Mouse (Mus musculus) embryonic facial prominence, embryonic 13.5 days (tissue): ENCODE data around the gene Lyrm7. TPM values are rescaled to one million over a fixed set of nuclear protein-coding genes. Genes with fewer than 3 reads are reported as not detected.

Experiments used
- ATAC-seq: fragments of 200-750 bp; cut with Nextera tagmentation; 2 replicates; pipeline ENCODE4 v1.8.0; 2017; ENCODE audit warnings: low read depth; ENCODE audit not compliant: insufficient number of reproducible peaks, insufficient read depth, low FRiP score, low TSS enrichment
- H3K27ac ChIP-seq: fragments of 300-500 bp; sonication (generic); 2 replicates; pipeline ENCODE4 v1.5.1; 2015; ENCODE audit warnings: moderate library complexity, mild to moderate bottlenecking, inconsistent platforms
- H3K27me3 ChIP-seq: fragments of 300-500 bp; sonication (generic); 2 replicates; pipeline ENCODE4 v1.6.1; 2015; ENCODE audit warnings: mild to moderate bottlenecking, inconsistent platforms
- H3K36me3 ChIP-seq: fragments of 300-500 bp; sonication (generic); 2 replicates; pipeline ENCODE4 v1.6.1; 2015; ENCODE audit warnings: mild to moderate bottlenecking, inconsistent platforms
- H3K4me1 ChIP-seq: fragments of 300-500 bp; sonication (generic); 2 replicates; pipeline ENCODE4 v1.6.1; 2015; ENCODE audit warnings: inconsistent platforms
- H3K4me2 ChIP-seq: fragments of 300-500 bp; sonication (generic); 2 replicates; pipeline ENCODE4 v1.6.1; 2015; ENCODE audit warnings: moderate library complexity, mild to moderate bottlenecking, inconsistent platforms
- H3K4me3 ChIP-seq: fragments of 300-500 bp; sonication (generic); 2 replicates; pipeline ENCODE4 v1.5.1; 2015; ENCODE audit warnings: mild to moderate bottlenecking, inconsistent platforms
- H3K9ac ChIP-seq: fragments of 300-500 bp; sonication (generic); 2 replicates; pipeline ENCODE4 v1.6.1; 2015; ENCODE audit warnings: mild to moderate bottlenecking, inconsistent platforms
- H3K9me3 ChIP-seq: fragments of 300-500 bp; sonication (generic); 2 replicates; pipeline ENCODE4 v1.6.1; 2016; ENCODE audit warnings: inconsistent platforms
- WGBS: fragments of 180-500 bp; shearing (Covaris S2); methylation state at CpG from one replicate; pipeline ENCODE4 v1.1.7; 2015; ENCODE audit warnings: mixed read lengths; 5-methylcytosine and 5-hydroxymethylcytosine counted together
- polyA plus RNA-seq: library from polyadenylated mRNA; unstranded; fragments of >200 nt; fragmentation: Nextera tagmentation; extraction: Ambion mirVana; gene quantifications from 2 replicates; pipeline ENCODE4 v1.2.1, GENCODE M21; 2015

Gene Lyrm7
- polyA plus RNA-seq = 8.0 and 10.3 TPM in 2 replicates

DNA sequence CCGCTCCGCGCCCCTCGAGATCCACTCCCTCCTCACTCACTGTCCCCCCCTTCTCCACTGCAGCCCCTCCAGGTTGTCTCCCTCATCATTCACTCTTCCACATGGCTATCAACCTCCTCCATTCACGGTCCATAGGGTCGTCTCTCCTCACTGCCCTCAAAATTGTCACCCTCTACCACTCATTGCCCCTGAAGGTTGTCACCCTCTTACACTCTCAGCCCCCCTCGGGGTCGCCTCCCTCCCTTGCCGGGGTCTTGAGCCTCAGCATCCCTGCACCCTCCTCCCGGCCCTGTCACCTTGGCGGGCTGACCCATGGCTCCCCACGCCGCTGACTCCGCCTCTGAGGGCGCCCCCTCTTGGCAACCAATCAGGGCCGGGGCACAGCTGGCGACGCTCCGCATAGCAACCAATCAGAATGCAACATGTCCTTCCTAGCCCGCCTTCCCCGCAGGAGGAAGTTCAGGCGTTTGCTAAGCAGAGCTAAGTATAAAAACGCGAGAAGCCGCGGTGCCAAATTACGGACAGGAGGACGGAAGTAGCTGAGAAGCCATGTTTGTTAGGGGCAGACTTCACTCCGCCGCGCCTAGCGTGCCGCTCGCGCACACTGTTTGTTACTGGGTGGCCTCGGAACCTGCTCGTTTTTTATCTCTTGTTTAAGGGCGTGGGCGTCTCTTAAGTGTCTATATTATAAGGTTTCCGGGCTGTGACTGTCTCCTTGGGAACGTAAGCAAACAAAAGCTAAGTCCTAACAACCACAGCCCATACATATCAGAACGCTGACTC is at the start of gene Lyrm7:
Gene Lyrm7, minus strand, starts transcription at position 661 of the 783 bp plus-strand sequence.
- H3K4me1 ChIP-seq = 0 out of 2 replicates have a peak, but pooled peaks cover 4% of the 10 kb centered on the region
- ATAC-seq = peak; percentile 95
- H3K27ac ChIP-seq = peak within 1 kb of the TSS; percentile 85
- WGBS = under 1% methylated on average over 42 of the region's 42 CpGs
- no peaks in the 10 kb centered on the region for H3K27me3 ChIP-seq
- no peaks in the 10 kb centered on the region for H3K9me3 ChIP-seq
- no peaks in the 10 kb centered on the region for H3K36me3 ChIP-seq
- H3K4me2 ChIP-seq = peak within 1 kb of the TSS; percentile 87
- H3K9ac ChIP-seq = peak within 1 kb of the TSS; percentile 82
- peak within 1 kb of the TSS; percentile 74 for H3K4me3 ChIP-seq

DNA sequence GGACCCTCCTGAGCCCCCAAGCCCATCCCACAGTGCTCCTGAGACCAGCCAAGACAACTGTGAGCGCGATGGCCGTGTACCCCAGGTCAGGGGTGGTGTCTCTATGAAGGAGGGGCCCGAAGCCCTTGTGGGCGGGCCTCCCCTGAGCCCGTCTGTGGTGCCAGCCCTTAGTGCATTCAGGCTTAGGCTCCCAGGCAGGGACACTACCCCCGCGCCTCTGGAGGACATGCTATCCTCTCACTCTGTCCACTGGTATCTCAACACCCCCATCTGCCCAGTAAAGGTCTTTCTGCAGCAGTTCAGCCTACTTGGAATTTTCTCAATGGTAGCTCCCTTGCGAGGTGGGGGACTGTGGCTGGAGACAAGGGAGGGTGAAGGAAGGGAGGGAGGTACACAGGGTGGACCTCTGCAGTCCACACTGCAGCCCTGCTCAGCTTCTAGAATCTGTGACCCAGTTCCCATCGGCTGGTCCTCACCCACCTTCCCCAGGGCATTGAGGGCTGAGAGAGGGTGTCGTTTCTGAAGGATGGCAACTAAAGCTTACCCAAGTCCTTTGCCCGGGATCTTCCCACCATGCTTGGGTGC is 49.5 kb upstream of the Lyrm7 start:
- H3K4me3 ChIP-seq = no peak overlapping the region
- no peak overlapping the region for H3K4me2 ChIP-seq
- H3K4me1 ChIP-seq = no peaks in the 10 kb centered on the region
- H3K27ac ChIP-seq = no peak overlapping the region
- H3K9ac ChIP-seq = no peak overlapping the region
- WGBS = 88% methylated on average over 12 of the region's 12 CpGs
- H3K36me3 ChIP-seq = peaks cover 65% of the 10 kb centered on the region
- no peaks in the 10 kb centered on the region for H3K9me3 ChIP-seq
- no peak for ATAC-seq
- H3K27me3 ChIP-seq = no peaks in the 10 kb centered on the region

DNA sequence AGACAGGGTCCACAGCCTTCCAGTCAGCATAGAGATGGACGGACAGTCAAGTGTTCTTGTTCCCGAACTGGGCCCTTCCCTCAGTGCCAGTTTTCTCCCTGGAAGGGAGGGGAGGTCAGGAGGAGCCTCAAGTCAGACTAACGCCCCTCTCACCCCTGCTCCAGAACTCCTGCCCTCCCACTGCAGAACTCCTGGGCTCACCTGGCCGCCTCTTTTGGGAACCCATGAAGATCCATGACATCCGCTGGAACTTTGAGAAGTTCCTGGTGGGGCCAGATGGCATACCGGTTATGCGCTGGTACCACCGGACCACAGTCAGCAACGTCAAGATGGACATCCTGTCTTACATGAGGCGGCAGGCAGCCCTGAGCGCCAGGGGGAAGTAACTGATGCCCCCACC is 48.6 kb upstream of the Lyrm7 start:
- peaks cover 56% of the 10 kb centered on the region for H3K36me3 ChIP-seq
- no peak for ATAC-seq
- no peaks in the 10 kb centered on the region for H3K4me1 ChIP-seq
- no peaks in the 10 kb centered on the region for H3K9me3 ChIP-seq
- H3K27ac ChIP-seq = no peak overlapping the region
- no peak overlapping the region for H3K4me2 ChIP-seq
- WGBS = 93% methylated on average over 11 of the region's 11 CpGs
- no peaks in the 10 kb centered on the region for H3K27me3 ChIP-seq
- no peak overlapping the region for H3K9ac ChIP-seq
- H3K4me3 ChIP-seq = no peak overlapping the region

DNA sequence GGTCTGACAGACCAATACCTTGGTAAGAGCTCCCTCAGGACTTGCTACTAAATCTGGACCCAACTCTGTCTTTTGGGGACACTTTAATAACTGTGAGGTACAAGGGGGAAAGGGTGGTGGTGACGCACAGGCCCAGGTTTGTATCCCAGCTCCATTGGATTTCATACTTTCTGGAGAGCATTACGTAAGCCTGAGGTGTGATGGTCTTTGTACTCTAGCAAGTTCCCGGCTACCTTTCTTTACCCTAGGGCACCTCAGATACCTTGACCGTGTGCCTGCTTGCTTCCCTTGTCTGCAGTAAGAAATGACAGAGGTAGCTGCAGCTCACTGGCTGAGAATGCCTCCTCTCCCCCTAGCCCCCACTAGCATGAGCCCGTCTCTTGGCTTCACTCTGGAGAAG is 46.5 kb upstream of the Lyrm7 start:
- WGBS = 88% methylated on average over 5 of the region's 5 CpGs
- Histone ChIP-seq H3K4me3 (no peak overlapping the region), H3K27me3 (no peaks in the 10 kb centered on the region), H3K4me1 (peaks cover 5% of the 10 kb centered on the region; the same call in 1 of the 2 replicates), H3K27ac (no peak overlapping the region), H3K4me2 (no peak overlapping the region), H3K36me3 (peaks cover 37% of the 10 kb centered on the region), H3K9ac (no peak overlapping the region), H3K9me3 (no peaks in the 10 kb centered on the region)
- ATAC-seq = no peak

DNA sequence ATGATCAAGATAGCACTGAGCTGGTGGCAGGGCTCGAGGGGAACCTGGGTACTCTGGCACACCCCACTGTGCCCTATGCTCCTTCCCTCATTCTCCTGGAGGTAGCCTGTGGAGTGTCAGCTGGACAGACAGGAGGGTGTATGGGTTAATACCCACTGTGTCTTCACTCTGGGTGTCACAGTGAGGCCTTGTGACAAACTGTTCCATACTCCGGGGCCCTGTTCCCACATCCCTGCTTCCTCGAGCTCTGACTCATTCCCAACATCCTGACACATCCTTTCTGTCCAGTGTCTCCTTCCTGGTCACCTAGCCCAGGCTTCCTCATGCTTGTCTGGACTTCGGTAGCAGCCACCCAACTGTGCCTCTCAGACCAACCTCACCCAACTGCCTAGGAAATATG is 45.8 kb upstream of the Lyrm7 start:
- Histone ChIP-seq H3K9ac (no peak overlapping the region), H3K27me3 (no peaks in the 10 kb centered on the region), H3K36me3 (peaks cover 30% of the 10 kb centered on the region), H3K4me2 (no peak overlapping the region), H3K9me3 (no peaks in the 10 kb centered on the region), H3K4me3 (no peak overlapping the region), H3K27ac (no peak overlapping the region), H3K4me1 (peaks cover 5% of the 10 kb centered on the region; the same call in 1 of the 2 replicates)
- no peak for ATAC-seq
- WGBS = 79% methylated on average over 4 of the region's 4 CpGs

DNA sequence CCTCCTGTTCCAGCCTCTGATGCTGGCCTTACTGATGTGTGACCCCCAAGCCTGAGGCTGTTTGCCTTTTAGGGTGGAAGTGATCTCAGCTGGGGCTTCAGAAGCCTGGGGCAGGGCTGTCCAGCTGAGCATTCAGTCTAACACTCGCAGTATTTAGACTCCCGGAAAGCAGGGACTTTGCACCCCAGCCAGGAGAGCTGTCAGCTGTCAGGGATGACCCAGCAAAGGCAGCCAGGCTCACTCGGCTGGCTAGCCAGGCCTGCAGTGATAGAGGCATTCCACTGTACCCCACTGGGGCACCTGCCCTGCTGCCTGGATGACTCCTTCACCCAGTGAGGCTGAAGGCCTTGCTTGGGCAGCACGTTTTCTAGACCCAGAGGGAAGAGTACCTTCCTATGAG is 45.2 kb upstream of the Lyrm7 start:
- WGBS = 49% methylated on average over 4 of the region's 4 CpGs

DNA sequence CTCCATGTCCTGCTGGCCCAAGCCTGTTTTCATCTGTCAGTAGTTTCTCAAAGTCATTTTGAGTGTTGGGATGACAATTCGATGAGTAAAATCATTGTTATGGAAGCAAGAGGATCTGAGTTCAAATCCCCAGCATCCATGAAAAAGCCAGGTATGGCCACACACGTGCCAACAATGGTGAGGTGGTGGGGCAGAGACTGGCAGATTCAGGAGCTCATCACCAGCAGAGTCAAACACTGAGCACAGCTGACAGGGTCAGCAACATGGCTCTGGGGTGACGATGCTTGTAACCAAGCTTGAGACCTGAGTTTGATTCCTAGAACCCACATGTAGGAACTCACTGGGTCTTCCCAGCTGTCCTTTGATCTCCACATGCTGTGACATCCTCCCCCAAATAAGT is 44.4 kb upstream of the Lyrm7 start:
- Histone ChIP-seq H3K4me3 (no peak overlapping the region), H3K4me1 (peaks cover 5% of the 10 kb centered on the region; the same call in 1 of the 2 replicates), H3K4me2 (no peak overlapping the region), H3K9me3 (no peaks in the 10 kb centered on the region), H3K36me3 (peaks cover 16% of the 10 kb centered on the region), H3K27ac (no peak overlapping the region), H3K27me3 (no peaks in the 10 kb centered on the region), H3K9ac (no peak overlapping the region)
- ATAC-seq = no peak
- WGBS = 91% methylated on average over 3 of the region's 3 CpGs

More for the DNA sequence above, 45.2 kb upstream of the Lyrm7 start:
- Histone ChIP-seq H3K4me1 (peaks cover 5% of the 10 kb centered on the region; the same call in 1 of the 2 replicates), H3K4me3 (no peak overlapping the region), H3K9ac (no peak overlapping the region), H3K27ac (no peak overlapping the region), H3K9me3 (no peaks in the 10 kb centered on the region), H3K27me3 (no peaks in the 10 kb centered on the region), H3K4me2 (no peak overlapping the region), H3K36me3 (peaks cover 25% of the 10 kb centered on the region)
- ATAC-seq = no peak

DNA sequence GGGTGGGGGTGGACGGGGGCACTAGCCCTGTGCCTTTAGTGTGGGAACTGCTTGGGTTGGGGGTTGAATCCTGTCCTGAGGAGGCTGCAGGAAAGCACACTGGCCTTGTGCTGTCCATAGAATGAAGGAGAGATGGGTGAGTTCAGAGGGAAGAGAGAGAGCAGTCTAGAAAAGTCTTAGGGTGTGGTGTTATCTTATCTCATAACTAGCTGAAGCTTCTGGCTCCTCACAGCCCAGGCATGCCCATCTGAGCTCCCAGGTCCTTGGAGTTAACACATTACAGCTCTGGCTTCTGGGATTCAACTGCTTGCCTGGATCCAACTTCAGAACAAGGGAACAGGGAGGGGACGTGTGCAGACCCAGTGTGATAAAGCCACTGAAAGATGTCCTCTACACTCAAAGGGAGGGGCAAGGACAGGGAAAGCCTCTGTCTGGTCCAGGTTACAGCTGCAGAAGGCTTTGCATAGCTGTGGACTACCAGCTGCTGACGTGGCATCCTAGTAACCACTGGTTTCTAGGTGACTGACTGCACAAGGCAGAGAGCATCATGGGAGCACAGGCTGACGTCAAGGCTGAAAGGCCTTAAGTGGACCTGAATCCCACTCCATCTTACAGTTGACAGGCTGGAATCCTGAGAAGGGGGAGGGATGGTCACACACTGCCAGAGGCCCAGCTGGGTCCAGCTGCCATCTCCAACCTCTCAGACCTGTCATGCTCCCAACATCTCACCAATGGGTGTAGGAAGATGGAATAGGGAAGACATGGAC is 43.4 kb upstream of the Lyrm7 start:
- Histone ChIP-seq H3K27ac (no peak overlapping the region), H3K4me1 (peaks cover 5% of the 10 kb centered on the region; the same call in 1 of the 2 replicates), H3K4me3 (no peak overlapping the region), H3K9me3 (no peaks in the 10 kb centered on the region), H3K27me3 (no peaks in the 10 kb centered on the region), H3K9ac (no peak overlapping the region), H3K36me3 (peaks cover 7% of the 10 kb centered on the region), H3K4me2 (no peak overlapping the region)
- ATAC-seq = no peak
- WGBS = 61% methylated on average over 4 of the region's 4 CpGs

DNA sequence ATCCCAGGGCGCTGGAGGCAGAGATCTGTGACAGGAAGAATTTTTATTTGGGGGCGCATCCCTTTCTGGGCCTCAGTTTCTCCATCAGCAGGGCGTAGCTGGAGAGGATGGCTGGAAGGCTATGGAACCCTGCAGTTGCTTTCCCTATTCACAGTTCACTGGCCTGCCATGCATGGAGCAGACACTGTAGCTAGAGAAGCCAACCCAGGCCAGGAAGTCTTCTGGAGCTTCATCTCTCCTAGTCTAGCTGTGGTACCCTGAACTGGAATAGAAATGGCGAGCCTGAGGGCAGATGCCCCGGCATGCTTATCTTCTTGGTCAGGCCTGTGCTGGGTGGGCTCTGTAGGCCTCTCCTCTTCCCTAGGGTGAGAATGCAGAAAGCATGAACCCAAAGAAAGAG is 42.6 kb upstream of the Lyrm7 start:
- Histone ChIP-seq H3K4me1 (peaks cover 5% of the 10 kb centered on the region; the same call in 1 of the 2 replicates), H3K9me3 (no peaks in the 10 kb centered on the region), H3K4me2 (peak overlapping the region; percentile 93), H3K27me3 (no peaks in the 10 kb centered on the region), H3K9ac (peak overlapping the region; percentile 72; the same call in 1 of the 2 replicates), H3K36me3 (no peaks in the 10 kb centered on the region; the same call in 1 of the 2 replicates), H3K4me3 (peak overlapping the region; percentile 55), H3K27ac (no peak overlapping the region)
- ATAC-seq = no peak
- 77% methylated on average over 5 of the region's 5 CpGs for WGBS

DNA sequence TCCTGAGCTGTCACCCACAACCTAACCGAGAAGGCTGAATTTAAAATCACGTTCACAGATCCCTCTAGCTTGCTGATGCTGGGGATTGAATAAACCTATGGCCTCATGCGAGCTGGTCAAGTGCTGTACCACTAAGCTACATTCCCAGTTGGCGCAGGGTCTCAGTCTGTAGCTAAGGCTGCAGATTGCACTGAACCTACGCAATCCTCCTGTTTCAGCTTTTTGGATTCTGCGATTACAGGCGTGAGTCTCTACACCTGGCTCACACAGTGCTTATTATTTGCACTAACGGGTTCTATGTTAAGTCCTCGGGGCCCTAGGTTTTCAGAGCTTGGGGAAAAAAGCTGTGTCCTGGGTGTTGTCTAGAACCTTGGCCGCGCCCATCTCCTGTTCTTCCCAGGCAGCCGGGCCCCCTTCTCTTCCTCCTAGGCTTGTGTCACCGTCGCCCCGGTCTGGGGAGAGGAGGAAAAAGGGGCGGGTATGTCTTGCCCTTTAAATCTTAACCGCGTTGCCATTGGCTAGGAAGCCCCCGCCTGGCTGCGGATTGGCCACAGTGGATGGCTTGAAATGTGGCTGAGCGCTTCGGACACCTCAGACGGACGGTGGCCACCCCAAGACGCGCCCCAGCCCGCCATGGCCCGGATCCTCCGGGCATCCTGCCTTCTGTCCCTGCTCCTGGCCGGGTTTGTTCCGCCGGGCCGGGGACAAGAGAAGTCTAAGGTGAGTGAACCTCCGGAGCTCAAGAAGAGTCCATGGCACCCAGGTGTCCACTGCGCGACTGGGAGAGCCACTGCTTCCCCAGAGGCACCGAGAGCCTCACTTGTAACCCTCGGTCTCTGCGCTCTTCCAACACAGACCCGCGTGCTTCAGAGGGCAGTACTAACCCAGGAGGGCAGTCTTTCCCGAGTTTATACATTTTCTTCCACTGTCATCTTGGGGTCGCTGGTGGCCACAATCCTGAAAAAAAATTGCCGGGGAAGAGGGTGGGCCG is 41.9 kb upstream of the Lyrm7 start, which contains the start of gene Gpx3:
Gene Gpx3, plus strand, starts transcription at position 121 of the 991 bp plus-strand sequence.
- H3K9ac ChIP-seq = peak within 1 kb of the TSS; percentile 72

More for the DNA sequence above, 41.9 kb upstream of the Lyrm7 start, which contains the start of gene Gpx3:
- Histone ChIP-seq H3K4me2 (peak within 1 kb of the TSS; percentile 93), H3K27ac (no peak within 1 kb of the TSS), H3K4me1 (peaks cover 5% of the 10 kb centered on the region; the same call in 1 of the 2 replicates), H3K36me3 (no peaks in the 10 kb centered on the region), H3K27me3 (no peaks in the 10 kb centered on the region), H3K9me3 (no peaks in the 10 kb centered on the region), H3K4me3 (peak within 1 kb of the TSS; percentile 55)
- WGBS = 14% methylated on average over 44 of the region's 45 CpGs
- no peak for ATAC-seq
